Mouse (Mus musculus) thymus, postnatal 0 days (tissue): ENCODE data around the gene Tbc1d22a. TPM values are rescaled to one million over a fixed set of nuclear protein-coding genes. Genes with fewer than 3 reads are reported as not detected.
"Not testable (repeated sequence)": the region's sequence is repeated elsewhere in the genome, so short reads cannot be mapped to it uniquely, and the experiment has no call there.

ENCODE experiments used
- DNase-seq: peaks from one replicate; pipeline ENCODE4 v3.0.0-alpha.2; 2015; ENCODE audit warnings: low spot score
- polyA plus RNA-seq: library from polyadenylated mRNA; unstranded; fragments of >200 nt; fragmentation: Nextera tagmentation; extraction: Ambion mirVana; gene quantifications from 2 replicates; pipeline ENCODE4 v1.2.1, GENCODE M21; 2015

Tbc1d22a gene
- polyA plus RNA-seq, 1 experiment from 2014 or later, result 21.0 TPM

DNA sequence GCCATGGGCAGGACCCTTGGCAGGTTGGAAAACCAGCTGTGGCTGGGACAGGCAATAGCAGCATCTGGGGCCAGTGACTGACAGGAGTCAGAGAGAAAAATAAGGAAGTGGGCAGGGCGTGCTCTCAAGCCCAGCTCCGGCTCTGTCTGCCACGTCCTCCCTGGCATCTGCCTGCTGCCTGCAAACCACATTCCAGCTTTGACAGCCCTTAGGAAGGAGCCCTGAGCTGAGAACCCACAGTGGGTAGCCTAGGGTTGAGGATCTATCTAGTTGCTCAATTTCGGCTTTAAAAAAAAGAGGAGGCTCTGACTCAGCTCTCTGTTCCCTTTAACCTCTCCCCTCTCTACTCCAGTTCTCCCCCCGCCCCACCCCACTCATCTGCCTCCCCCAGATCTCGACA is 11.6 kb upstream of the Tbc1d22a start:
- DNase-seq, result peak; percentile 50

DNA sequence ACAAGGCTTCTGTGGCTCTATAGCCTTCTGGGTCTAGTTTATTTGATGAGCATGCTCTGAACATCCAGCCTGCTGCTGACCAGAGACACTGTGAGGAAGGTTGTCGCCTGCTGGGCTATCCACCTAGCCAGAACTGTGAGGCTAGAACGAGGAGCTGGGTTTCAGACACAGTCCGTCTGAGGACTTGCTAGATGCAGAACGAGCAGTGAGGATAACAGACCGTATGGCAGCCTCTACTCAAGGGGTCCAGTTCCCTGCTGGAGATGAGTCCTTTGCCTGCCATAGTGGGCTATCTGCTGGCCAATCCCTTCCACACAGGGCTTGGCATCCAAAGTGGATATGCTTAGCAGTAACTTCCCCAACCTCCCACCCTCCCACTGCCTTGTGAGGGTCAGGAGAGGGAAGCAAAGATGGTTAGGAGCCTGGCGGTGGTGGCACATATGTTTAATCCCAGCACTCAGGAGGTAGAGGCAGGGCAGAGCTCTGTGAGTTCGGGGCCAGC is 10.9 kb upstream of the Tbc1d22a start:
- no peak for DNase-seq

DNA sequence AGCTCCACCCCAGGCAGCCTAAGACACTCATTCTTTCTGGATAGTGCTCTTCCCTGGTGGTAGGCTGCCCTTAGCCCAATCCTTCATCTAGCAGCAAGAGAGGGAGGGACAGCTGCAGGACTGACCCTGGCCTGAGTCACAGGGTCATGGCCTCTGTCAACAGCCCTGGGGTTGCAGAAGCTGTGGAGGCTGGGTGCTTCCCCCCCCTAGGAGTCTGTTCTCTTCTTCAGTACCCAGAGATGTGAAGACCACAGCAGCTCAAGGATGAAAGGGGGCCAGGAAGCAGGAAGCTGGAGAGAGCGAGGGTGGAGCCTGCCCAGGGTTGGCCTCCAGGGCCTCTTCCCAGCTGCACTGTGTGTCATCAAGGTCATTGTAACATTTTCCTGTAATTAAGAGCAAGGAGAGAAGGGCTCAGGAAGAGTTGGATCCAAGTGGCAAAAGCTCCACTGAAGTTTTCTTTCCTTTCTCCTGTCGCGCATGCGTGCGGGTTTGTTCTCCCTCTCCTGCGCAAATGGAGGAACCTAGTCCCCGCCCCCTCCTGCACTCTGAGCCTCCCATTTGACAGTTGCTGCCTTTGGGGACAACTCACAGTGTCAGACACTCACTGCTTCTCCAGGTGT is 10.2 kb upstream of the Tbc1d22a start:
- DNase-seq, result peak; percentile 92

DNA sequence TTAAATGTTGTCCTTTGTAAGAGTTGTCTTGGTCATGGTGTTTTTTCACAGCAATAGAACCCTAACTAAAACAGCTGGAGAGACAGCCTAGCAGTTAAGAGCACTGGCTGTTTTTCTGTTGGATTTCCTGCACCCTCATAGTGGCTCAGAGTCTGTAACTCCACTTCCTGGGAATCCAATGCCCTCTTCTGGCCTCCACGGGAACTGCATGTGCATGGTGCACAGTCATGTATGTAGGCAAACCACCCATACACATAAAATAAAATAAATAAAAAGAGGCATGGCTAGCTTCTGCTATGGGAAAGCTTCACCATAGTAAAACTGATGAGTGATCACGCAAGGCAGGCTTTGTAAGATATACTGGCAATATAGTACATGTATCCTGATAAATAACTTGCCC is 9.0 kb upstream of the Tbc1d22a start:
- peak; percentile 80 for DNase-seq

DNA sequence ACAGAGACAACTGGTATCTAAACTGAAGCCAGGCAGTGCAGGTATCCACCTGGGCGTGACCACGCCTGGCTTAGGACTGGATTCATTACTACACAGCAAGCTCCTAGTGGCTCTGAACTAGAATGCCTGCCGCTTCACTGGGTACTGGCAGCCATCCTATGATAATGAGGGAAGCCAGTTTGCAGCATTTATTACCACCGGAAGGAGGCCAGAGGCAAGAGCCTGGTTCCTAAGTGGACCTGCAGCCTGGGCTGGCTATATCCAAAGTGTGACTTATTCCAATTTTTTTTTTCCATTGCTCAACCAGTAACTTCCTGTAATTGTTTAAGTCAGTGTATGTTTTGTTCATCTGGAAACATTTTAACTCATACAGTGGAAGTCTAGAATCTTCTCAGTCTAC is 7.9 kb upstream of the Tbc1d22a start:
- DNase-seq, result no peak

DNA sequence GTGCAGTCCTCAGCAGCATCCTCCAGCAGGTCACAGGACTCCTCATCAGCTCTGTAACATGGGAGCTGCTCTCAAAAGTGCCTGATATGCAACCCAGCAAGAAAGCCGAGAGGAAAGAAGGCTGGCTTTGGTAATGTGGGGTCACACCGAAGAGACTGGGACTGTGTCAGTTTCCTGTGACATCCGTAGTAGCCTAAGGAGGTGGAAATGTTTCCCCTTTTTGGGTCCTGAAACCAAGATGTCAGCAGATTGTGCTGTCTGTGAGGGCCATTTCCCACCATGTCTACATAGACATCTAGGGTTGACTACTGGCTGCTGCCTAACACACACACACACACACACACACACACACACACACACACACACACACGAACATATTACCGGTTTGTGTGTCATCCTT is 2.1 kb upstream of the Tbc1d22a start:
- DNase-seq, result not testable (repeated sequence)

DNA sequence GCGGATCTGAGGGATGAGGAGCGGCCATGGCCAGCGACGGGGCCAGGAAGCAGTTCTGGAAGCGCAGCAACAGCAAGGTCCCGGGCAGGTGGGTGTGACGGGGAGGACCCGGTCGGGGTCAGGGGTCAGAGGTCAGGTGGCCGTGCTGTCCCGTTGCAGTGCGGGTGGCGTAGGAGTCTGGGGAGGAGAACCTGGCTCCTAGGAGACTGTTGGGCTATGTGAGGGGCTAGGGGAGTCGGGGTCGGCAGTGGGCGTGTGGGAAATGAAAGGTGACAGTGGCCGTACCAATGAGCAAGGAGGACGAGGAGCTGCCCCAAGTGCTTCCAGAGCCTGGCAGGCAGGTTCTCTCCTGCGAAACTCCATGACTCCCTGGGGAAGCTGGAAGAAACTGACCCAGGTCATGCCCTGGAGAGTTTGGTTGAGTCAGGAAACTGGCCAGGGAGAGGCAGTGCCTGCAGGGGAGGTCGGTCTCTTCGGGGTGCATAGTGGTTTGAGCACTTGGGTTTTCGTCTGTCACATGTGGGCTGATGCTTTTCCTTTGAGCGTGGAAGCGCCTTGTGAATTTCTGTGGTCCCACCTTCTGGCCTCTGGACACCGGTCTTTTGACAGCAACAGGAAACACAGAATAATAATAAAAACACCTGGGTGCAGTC is 416 bp downstream of the Tbc1d22a start:
- no peak for DNase-seq

DNA sequence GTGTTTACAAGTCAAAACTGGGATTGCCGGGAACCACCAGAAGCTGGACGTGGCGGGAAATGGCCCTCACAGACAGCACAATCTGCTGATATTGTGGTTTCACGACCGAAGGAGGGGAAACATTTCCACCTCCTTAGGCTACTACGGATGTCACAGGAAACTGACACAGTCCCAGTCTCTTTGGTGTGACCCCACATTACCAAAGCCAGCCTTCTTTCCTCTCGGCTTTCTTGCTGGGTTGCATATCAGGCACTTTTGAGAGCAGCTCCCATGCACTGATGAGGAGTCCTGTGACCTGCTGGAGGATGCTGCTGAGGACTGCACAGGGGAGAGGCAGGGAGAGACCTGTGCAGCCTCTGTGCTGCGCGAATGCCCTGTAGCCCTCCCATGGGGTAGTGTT is 2.4 kb downstream of the Tbc1d22a start:
- DNase-seq, result not testable (repeated sequence)

DNA sequence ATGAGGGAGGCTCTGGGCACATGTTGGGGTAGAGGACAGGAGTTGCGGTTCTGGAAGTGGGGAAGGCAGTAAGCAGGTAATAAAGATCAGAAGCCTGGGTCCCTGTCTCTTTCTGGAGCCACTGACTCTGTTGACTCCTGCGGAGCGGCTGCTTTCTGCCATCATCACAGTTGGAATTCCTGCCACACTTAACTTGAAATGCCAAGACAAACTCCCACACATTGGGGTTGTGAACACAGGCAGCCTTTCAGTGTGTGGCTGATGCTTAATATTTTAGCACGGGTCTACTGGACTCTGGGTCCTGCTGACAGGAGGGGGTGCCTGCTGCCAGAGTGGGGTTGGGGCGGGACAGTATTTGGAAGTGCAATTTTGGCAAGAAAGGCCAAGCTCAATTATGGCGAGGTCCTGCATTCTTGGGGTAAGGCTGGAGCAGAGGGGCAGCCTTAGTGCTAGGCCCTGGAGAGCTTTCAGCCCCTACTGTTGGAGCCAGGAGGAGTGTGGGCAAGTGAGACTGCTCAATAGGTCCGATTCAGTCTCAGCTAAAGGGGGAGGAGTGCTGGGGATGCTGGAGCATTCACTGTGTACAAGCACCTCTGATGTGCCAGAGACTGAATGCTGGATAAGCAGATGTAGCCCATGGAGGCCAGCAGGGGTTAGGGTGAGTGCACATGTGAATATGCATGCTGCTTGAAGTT is 5.4 kb downstream of the Tbc1d22a start:
- DNase-seq, result no peak

DNA sequence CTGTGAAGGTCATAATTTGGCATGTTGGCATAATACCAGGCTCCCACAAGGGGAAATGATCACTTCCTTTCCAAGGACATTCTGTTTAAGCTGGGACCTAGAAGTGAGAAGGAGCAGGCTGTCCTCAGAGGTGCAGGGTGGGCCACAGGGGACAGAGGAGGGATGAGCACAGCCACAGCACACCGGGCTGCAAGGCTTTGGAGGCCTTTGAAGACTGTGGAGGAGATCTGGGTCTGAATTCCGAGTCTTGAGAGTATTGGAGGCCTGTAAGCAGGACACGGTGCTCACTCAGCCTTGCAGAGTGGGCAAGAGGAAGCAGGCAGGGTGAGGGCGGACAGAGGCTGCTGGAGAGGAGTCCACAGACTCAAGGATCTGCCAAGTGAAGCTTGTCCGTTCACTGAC is 6.0 kb downstream of the Tbc1d22a start:
- no peak for DNase-seq

DNA sequence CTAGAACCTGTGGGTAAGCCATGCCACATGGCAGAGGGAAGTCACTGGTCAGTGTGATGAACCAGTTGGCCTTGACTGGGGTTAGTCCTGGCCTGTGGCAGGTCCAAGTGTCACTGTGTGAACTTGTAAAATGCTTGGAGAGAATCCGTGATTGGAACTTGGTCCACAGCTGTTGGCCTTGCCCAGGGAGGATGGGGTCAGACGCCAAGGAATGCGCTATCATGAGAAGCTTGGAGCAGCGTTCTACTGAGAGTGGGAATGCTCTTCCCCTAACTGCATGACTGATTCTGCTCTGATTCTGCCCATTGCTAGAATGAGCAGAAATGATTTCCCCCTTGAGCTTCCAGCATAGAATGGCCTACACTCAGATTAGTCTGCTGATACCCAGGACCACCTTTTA is 6.5 kb downstream of the Tbc1d22a start:
- DNase-seq, result no peak

DNA sequence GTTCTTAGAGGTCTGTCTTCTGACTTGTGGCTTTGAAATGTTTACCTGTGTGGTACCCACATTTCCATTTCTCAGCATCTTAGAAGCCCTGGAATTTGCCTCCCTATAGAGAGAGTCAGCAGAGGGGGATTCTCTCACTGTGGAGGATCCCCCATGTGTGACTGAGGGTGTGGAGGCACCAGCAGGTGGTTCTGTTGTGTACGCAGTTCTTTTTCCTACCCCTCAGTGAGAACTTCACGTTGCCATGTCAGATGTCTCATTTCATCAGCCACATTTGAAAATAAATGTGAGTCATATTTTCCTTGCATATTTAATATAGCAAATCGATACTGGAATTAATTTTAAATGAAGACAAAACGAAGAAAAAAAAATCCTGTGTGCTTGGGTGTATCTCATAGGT is 7.1 kb downstream of the Tbc1d22a start:
- DNase-seq, result no peak

DNA sequence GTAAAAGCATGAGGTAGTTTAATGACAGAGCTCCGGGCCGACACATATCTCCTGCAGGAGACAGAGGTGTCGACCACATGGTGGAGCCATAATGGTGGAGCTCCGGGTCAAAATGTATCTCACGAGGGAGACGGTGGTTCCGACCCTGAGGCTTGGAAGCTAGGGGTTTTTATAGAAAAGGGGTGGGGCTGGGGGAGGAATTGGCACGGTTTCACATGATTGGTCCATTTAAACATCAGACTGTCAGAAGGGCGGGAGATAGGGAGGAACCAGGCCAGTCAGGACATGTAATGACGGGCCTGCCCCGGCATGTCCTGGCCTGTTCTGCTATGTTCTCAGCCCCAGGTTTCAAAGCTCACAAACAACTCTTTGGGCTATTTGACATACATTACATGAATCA is 7.6 kb downstream of the Tbc1d22a start:
- not testable (repeated sequence) for DNase-seq

DNA sequence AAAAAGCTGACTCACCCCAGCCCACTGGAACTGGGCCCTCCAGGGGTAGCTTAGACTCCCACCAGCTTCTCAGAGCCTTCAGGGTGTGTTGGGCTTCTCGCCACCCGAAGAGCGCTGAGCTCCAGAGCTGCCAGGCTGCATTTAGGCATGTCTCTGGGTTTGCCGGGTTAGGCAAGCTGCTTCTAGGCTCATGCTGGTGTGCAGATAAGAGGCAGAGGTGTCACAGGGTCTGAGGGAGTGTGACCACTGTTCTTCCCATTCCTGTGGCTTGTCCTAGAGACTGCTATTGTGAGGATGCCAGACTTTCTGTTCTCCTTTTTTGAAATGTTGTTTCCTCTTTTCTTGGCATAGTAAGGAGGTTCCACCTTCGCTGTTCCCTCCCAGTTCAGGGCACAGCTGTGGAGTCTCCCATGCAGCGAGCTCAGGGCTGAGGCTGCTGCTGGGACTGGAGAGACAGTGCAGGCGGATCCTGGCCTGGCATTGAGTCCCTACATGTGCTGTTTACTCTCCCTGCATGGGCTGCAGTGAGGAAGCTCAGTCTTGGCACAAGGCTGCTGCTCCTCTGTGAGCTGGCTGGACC is 10.8 kb downstream of the Tbc1d22a start:
- DNase-seq, result no peak

DNA sequence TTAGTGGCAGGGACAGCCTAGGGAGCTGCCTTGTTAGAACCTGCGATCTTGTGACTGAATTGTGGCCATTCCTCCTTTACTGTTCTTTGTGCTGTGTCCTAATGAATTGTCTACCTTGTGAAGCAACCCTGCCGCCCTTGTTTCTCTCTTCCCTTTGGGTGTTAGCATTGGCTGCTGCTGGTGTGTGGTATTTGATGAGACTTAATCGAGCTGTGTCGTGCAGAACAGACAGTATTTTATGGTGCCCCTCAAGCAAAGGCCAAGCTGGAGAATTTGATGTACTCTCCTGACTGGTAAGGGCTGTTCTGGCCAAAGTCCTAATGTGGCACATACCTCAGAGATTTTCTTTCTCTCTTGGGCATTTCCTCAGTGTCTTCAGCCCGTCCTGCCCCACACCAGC is 12.0 kb downstream of the Tbc1d22a start:
- no peak for DNase-seq

DNA sequence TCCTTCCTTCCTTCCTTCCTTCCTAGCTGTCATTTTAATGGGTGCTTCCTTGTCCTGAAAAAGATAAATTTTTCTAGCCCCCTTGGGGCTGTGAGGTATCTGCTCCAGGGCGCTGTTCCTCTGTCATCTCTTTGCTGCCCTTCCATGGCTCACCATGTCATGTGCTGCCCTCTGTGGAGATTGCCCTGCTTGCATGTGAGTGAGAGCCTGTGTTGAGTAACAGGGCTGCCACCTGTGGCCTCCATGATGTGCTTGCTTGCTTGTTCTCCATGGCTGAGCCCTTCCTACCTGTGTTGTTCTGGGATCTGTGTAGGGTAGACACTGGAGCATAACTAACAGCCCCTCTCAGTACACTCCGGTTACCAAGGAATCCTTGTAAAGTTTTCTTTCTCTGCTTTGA is 12.7 kb downstream of the Tbc1d22a start:
- DNase-seq, result no peak

DNA sequence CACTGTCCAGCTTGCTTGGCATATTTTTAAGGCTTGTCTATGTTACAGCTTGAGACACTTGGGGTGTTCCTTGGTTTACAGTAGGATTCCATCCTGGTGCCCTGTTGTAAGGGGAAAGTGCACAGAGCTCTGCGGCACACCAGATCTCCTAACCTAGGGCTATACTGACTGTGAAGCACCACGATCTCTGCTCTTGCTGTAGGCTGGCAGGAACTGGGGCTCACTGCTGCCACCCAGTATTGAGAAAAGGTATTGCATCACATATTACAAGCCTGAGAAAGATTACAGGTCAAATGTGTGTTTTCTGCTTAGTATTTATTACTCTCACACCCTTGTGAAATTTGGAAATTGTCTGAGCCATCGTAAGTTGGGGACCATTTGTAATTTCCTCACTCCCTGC is 13.9 kb downstream of the Tbc1d22a start:
- DNase-seq, result peak; percentile 81

DNA sequence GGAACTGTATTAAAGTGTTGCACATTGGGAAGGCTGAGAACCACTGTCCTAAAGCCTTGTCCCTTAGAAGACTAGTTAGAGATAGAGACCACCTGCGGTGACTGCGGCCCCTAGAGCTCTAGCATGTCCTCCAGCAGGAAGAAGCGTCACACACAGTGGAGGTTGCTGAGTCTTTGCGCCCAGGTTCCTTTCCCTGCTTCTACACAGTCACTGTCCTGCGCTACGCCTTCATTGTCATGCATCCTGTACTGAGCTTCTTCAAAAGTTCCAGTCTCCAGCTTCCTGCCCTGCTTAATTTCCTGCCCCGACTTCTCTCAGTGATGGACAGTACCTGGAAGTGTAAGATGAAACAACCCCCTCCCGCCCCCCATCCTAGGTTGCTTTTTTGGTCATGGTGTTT is 14.8 kb downstream of the Tbc1d22a start:
- peak; percentile 27 for DNase-seq

DNA sequence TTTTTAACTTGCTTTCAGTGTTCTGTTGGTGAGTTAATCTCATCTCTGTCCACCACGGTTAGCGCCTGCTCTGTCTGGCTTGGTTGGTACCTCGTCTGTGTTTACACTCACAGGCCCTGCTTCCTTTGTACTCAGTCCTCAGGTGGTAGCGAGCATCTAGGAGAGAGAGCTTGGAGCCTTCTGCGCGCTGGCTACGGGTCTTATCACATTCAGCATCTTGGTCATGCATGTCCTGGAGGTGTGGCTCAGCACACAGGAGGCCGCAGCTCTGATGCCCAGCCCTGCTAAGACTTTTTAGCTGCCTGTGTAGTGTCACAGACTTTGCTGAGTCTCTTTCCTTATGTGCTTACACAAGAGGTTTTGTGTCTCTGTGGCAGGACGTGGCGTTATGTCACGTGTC is 15.4 kb downstream of the Tbc1d22a start:
- no peak for DNase-seq

DNA sequence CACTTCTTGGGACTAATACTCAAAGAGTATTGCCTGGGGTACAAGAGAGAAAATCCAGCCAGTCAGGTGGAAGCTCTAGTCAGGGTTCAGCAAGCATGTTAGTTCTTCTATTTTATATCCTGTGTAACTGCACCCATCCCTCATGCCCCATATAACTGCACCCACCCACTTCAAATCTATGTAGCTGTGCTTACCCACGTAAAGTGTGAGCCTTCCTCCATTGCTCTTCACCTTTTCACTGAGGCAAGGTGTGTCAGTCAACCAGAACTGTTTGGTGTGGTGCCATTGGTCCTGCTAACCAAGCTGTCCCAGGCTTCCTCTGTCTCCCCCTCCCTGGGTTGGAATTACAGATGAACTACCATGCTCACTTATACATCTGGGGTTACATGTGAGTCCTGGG is 16.9 kb downstream of the Tbc1d22a start:
- DNase-seq, result no peak

DNA sequence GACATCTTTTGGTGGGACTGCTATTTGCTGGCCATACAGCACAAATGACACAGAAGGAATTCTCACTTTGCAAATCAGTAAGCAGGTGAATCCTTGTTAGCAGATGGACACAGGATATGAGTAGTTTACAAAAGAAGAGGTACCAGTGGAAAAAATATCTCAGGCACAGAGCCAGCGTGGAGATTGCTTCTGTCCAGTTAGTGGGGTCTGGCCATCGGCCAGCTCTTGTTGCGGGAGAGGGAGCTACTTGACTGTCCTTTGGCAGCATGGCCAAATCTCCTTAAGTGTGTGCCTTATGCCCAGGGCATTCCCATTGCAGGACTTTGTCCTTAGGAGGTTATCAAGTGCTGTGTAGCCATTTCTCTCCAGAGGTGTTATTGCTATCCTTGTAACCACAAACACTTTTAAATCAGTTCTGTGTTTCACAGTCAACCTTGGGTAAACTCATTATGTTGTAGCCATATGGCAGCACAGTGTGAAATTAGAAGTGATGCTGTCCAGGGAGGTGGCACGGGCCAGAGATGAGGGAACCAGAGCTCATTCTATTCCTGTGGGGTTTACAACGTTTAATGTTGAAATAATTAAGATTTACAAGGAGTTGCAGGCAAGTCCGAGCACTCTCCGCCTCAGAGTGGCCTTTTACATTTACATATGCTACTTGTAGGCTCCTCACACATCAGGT is 17.7 kb downstream of the Tbc1d22a start:
- no peak for DNase-seq

DNA sequence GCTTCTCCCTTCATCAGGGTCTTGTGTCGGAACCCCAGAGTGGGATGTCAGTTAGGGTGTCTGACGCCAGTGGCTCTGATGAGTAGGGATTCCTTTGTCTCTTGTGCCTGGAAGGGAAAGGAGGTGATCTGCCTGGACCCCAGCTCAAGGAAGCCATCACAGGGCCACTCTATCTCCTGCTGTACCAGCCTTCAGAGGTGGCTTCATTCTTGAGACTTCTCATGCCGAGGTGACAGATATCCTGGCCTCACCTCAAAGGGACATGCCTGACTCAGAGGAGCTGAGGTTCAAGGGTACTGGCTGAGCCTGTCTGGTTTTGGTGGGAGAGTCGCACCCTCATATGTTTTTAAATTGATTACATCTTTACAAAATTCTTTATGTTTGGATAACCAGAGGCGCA is 19.7 kb downstream of the Tbc1d22a start:
- DNase-seq, result peak; percentile 39
